13 mouse cellular contexts compared by ENCODE assay signal in genomic region chr10:11875145-11876131, GRCm38 (mm10).
DNase-seq lines count a peak whose midpoint lies in the region; ATAC-seq and TF ChIP-seq lines count a peak whose summit lies in the region.
"Had no signal": no experiment of that assay in that cellular context is flagged by ENCODE, and none has a peak within 500 bp of the region (broad histone marks: within the 10 kb centered on the region; RNA-seq: fewer than 3 reads in every experiment).

No protein-coding gene starts in this region.

- TF ChIP-seq POLR2A in kidney, adult 2 months (IDR thresholded peaks at IDR 0.05; ENCODE audit: low read depth, low read length), result no peak

- no peak overlapping the region for H3K4me3 ChIP-seq in kidney, adult 2 months (ENCODE audit: insufficient read depth, low read depth, low read length)
- no peak overlapping the region for H3K4me3 ChIP-seq in midbrain, embryonic 14.5 days (replicated peaks; ENCODE audit: low read depth, low read length)
- no peak overlapping the region for H3K4me3 ChIP-seq in midbrain, embryonic 11.5 days (ENCODE audit: low read depth, low read length)
- H3K4me3 ChIP-seq in forebrain, postnatal 0 days (ENCODE audit: low read depth, low read length), result no peak overlapping the region
- H3K4me3 ChIP-seq in neural tube, embryonic 15.5 days (replicated peaks), result no peak overlapping the region
- no peak overlapping the region for H3K4me3 ChIP-seq in limb, embryonic 10.5 days
- H3K4me3 ChIP-seq: megakaryocyte, embryonic 14.5 days had no signal

- H3K4me2 ChIP-seq in midbrain, embryonic 14.5 days (ENCODE audit: low read length), result no peak overlapping the region
- H3K4me2 ChIP-seq in midbrain, embryonic 11.5 days, result no peak overlapping the region
- H3K4me2 ChIP-seq in forebrain, postnatal 0 days (ENCODE audit: low read depth), result no peak overlapping the region
- no peak overlapping the region for H3K4me2 ChIP-seq in neural tube, embryonic 15.5 days
- H3K4me2 ChIP-seq: lung, embryonic 14.5 days had no signal

- WGBS in kidney, adult 2 months, result 31% methylated on average over 5 of the region's 5 CpGs
- WGBS in midbrain, embryonic 14.5 days, result 50% methylated on average over 5 of the region's 5 CpGs
- WGBS in midbrain, embryonic 11.5 days, result 46% methylated on average over 5 of the region's 5 CpGs
- WGBS in forebrain, postnatal 0 days, result 10% methylated on average over 5 of the region's 5 CpGs
- 21% methylated on average over 5 of the region's 5 CpGs for WGBS in neural tube, embryonic 15.5 days
- WGBS in limb, embryonic 10.5 days, result 83% methylated on average over 5 of the region's 5 CpGs

- peak; percentile 6 for DNase-seq in kidney, adult 2 months
- no peak for DNase-seq in kidney, adult 18-20 months
- DNase-seq in midbrain, embryonic 14.5 days, result peak; percentile 19
- no peak for DNase-seq in midbrain, embryonic 11.5 days (ENCODE audit: low spot score, missing footprints)
- DNase-seq in forebrain, postnatal 0 days, result no peak
- no peak for DNase-seq in thymus, postnatal 10 days (ENCODE audit: low spot score in 2 of 2)
- DNase-seq in limb, embryonic 10.5 days (ENCODE audit: low spot score), result no peak
- DNase-seq: cerebellum, adult 8-10 months; lung, embryonic 14.5 days had no signal

- no peak overlapping the region for H3K27ac ChIP-seq in kidney, adult 2 months (ENCODE audit: insufficient read depth, low read depth, low read length)
- no peak overlapping the region for H3K27ac ChIP-seq in midbrain, embryonic 14.5 days (replicated peaks; ENCODE audit: low read depth, low read length)
- no peak overlapping the region for H3K27ac ChIP-seq in midbrain, embryonic 11.5 days (ENCODE audit: low read depth, low read length)
- no peak overlapping the region for H3K27ac ChIP-seq in forebrain, postnatal 0 days (ENCODE audit: low read depth, low read length)
- H3K27ac ChIP-seq in neural tube, embryonic 15.5 days (replicated peaks), result no peak overlapping the region
- H3K27ac ChIP-seq in limb, embryonic 10.5 days, result no peak overlapping the region

- no peaks in the 10 kb centered on the region for H3K27me3 ChIP-seq in kidney, adult 2 months (replicated peaks; ENCODE audit: control insufficient read depth, insufficient read depth, low read length)
- no peaks in the 10 kb centered on the region for H3K27me3 ChIP-seq in midbrain, embryonic 14.5 days (ENCODE audit: control insufficient read depth, insufficient read depth, low read length)
- no peaks in the 10 kb centered on the region for H3K27me3 ChIP-seq in midbrain, embryonic 11.5 days (ENCODE audit: control insufficient read depth, insufficient read depth, low read length)
- H3K27me3 ChIP-seq in forebrain, postnatal 0 days (ENCODE audit: insufficient read depth, low read length), result no peaks in the 10 kb centered on the region
- H3K27me3 ChIP-seq in neural tube, embryonic 15.5 days (replicated peaks), result no peaks in the 10 kb centered on the region
- H3K27me3 ChIP-seq in limb, embryonic 10.5 days (ENCODE audit: low read depth, poor library complexity, severe bottlenecking), result no peaks in the 10 kb centered on the region
- H3K27me3 ChIP-seq: megakaryocyte, embryonic 14.5 days had no signal

- ATAC-seq in midbrain, embryonic 14.5 days (ENCODE audit: low FRiP score, low TSS enrichment), result no peak
- no peak for ATAC-seq in midbrain, embryonic 11.5 days (ENCODE audit: low FRiP score)
- peak; percentile 83 for ATAC-seq in forebrain, postnatal 0 days
- peak; percentile 73 for ATAC-seq in neural tube, embryonic 15.5 days (ENCODE audit: low FRiP score)
- ATAC-seq: intestine, embryonic 16.5 days had no signal

- H3K9ac ChIP-seq in midbrain, embryonic 14.5 days (replicated peaks; ENCODE audit: low read length), result no peak overlapping the region
- H3K9ac ChIP-seq in midbrain, embryonic 11.5 days (ENCODE audit: low read length), result no peak overlapping the region
- no peak overlapping the region for H3K9ac ChIP-seq in forebrain, postnatal 0 days
- no peak overlapping the region for H3K9ac ChIP-seq in neural tube, embryonic 15.5 days (replicated peaks)
- H3K9ac ChIP-seq: lung, embryonic 14.5 days had no signal

- no peaks in the 10 kb centered on the region for H3K4me1 ChIP-seq in kidney, adult 2 months (ENCODE audit: control insufficient read depth, insufficient read depth, low read length)
- no peaks in the 10 kb centered on the region for H3K4me1 ChIP-seq in midbrain, embryonic 14.5 days (ENCODE audit: control insufficient read depth, insufficient read depth, low read length)
- no peaks in the 10 kb centered on the region; the same call in 1 of the 2 replicates for H3K4me1 ChIP-seq in midbrain, embryonic 11.5 days (ENCODE audit: control insufficient read depth, insufficient read depth, low read length)
- no peaks in the 10 kb centered on the region for H3K4me1 ChIP-seq in forebrain, postnatal 0 days (ENCODE audit: insufficient read depth)
- H3K4me1 ChIP-seq in neural tube, embryonic 15.5 days, result peaks cover 4% of the 10 kb centered on the region; the same call in 1 of the 2 replicates
- H3K4me1 ChIP-seq in limb, embryonic 10.5 days, result no peaks in the 10 kb centered on the region
- H3K4me1 ChIP-seq: megakaryocyte, embryonic 14.5 days had no signal

- H3K36me3 ChIP-seq in kidney, adult 2 months (ENCODE audit: control insufficient read depth, insufficient read depth, low read length), result no peaks in the 10 kb centered on the region
- no peaks in the 10 kb centered on the region for H3K36me3 ChIP-seq in midbrain, embryonic 14.5 days (ENCODE audit: control insufficient read depth, insufficient read depth, low read length)
- H3K36me3 ChIP-seq in midbrain, embryonic 11.5 days (ENCODE audit: control insufficient read depth, insufficient read depth, low read length), result no peaks in the 10 kb centered on the region
- no peaks in the 10 kb centered on the region for H3K36me3 ChIP-seq in forebrain, postnatal 0 days (ENCODE audit: insufficient read depth)
- H3K36me3 ChIP-seq in neural tube, embryonic 15.5 days, result no peaks in the 10 kb centered on the region
- no peaks in the 10 kb centered on the region for H3K36me3 ChIP-seq in limb, embryonic 10.5 days
- H3K36me3 ChIP-seq: G1E had no signal

- no peak for TF ChIP-seq CTCF in kidney, adult 2 months (conservative IDR thresholded peaks at IDR 0.05; ENCODE audit: insufficient read depth, insufficient read length, low read depth, low read length)
- no peak for TF ChIP-seq CTCF in forebrain, postnatal 0 days (IDR thresholded peaks at IDR 0.05; ENCODE audit: low read depth)

- no peaks in the 10 kb centered on the region for H3K9me3 ChIP-seq in midbrain, embryonic 14.5 days (ENCODE audit: control insufficient read depth, low read length)
- H3K9me3 ChIP-seq in midbrain, embryonic 11.5 days (ENCODE audit: control insufficient read depth, low read length), result no peaks in the 10 kb centered on the region
- no peaks in the 10 kb centered on the region for H3K9me3 ChIP-seq in forebrain, postnatal 0 days (ENCODE audit: low read length)
- H3K9me3 ChIP-seq in neural tube, embryonic 15.5 days (replicated peaks), result no peaks in the 10 kb centered on the region
- no peaks in the 10 kb centered on the region for H3K9me3 ChIP-seq in limb, embryonic 10.5 days (replicated peaks)
- H3K9me3 ChIP-seq: G1E; megakaryocyte, embryonic 14.5 days had no signal

Comparison
In these comparisons a context has a peak if more than half of its experiments do, and no peak if none do; other contexts are left out.
1. DNase-seq: peak in kidney, adult 2 months (single experiment) and midbrain, embryonic 14.5 days (single experiment); none in kidney, adult 18-20 months (single experiment), midbrain, embryonic 11.5 days (single experiment), forebrain, postnatal 0 days (single experiment), thymus, postnatal 10 days (0 of 2) and limb, embryonic 10.5 days (single experiment).
2. ATAC-seq: peak in forebrain, postnatal 0 days (single experiment) and neural tube, embryonic 15.5 days (single experiment); none in midbrain, embryonic 14.5 days (single experiment) and midbrain, embryonic 11.5 days (single experiment).